Mouse (Mus musculus): ENCODE data around the gene Mroh8.
A peak's percentile ranks its signal among the peaks of the same experiment; 100 is the strongest.
"Not testable (repeated sequence)": the region's sequence is repeated elsewhere in the genome, so short reads cannot be mapped to it uniquely, and the experiment has no call there.

The Mroh8 gene

GRCm38 (mm10) chr2:157198405-157198804 lies 80.9 kb downstream of the Mroh8 start:
- DNase-seq (ENCODE audit: low read depth, low spot score) = not testable (repeated sequence)

GRCm38 (mm10) chr2:157190651-157191050 lies 88.7 kb downstream of the Mroh8 start:
- DNase-seq (ENCODE audit: low read depth, low spot score) = no peak

DNA sequence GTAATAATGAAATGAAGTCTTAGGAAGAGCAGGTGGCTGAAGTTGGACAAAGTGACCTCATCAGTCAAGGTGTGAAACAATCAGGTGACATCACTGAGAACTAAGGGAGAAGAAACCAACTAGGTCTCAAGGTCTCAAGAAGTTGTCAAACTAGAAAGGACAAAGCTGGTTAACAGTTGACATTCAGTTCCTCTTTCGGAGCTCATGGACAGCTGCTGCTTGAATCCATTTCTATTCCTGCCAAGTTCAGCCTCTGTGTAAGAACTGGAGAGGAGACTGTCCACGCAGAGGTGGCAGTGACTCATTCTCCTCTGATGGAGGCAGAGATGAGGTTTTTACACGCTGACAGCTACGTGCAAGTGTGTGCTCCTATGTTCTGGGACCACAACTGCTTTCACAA lies 92.1 kb downstream of the Mroh8 start:
- DNase-seq (ENCODE audit: low read depth, low spot score) = no peak

GRCm38 (mm10) chr2:157186504-157186903 lies 92.8 kb downstream of the Mroh8 start:
- DNase-seq (ENCODE audit: low read depth, low spot score) = no peak

DNA sequence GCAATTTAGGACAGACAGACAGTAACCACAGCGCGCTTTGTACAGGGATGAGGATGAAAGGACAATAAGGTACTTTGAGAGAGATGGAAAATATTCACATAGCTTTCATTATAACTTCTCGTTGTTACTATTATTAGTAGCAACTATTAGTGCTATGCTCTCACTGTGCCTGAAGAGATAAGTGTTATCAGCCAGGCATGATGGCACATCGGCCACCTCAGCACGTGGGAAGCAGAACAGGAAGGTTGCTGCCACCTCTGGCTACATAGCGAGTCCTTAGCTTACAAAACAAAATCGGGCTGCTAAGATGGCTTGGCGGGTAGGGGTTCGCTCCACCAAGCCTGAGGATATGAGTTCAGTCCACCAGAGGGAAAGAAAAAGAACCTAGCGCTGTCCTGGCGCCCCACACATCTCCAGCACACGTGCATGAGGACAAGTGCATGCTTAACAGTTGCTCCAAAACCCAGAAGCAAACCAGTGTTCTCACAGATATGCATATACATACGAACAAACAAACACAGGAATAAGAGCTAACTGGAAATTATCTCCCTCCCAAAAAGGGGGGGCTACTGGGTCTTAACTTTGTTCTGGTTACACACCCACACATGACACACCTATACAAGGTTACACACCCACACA lies 94.2 kb downstream of the Mroh8 start:
- no peak for DNase-seq (ENCODE audit: low read depth, low spot score)

- DNase-seq (ENCODE audit: low read depth, low spot score) = no peak
Measured at GRCm38 (mm10) chr2:157178167-157178566, 101.2 kb downstream of the Mroh8 start.

DNA sequence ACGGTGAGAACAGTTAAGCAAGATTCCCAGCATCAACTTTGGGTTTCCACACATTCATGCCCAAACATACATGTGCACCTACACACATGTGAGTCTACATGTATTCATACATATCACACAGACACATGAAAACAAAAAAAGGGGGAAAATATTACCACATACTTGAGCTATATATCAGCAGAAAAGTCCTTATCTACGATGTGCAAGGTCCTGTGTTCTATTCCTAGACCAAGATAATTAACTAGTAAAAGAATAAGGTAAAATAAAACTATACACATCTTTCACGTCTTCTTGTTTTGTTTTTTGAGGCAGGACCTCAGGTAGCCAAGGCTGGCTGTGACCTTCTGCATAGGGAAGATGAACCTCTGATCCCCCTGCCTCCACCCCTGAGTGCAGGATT lies 103.1 kb downstream of the Mroh8 start:
- no peak for DNase-seq (ENCODE audit: low read depth, low spot score)

GRCm38 (mm10) chr2:157174416-157174815 lies 104.9 kb downstream of the Mroh8 start:
- DNase-seq (ENCODE audit: low read depth, low spot score) = no peak

DNA sequence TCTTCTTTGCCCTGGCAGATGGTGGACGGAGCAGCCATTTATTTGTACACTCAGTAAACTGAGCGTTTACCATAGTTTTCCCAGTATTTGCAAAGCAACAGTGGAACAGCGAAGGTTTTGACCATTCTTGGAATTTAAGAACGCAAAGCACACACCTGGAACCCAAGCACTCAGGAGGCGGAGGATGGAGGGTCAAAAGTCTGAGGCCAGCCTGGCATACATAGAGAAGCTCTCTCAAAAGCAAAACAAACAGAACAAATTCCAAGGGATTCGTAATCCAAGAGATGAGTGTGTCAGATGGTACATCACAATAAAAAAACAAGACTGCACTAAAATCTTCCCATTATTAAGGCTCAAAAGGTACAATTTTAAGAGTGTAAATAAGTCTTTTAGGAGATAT lies 105.8 kb downstream of the Mroh8 start:
- DNase-seq (ENCODE audit: low read depth, low spot score) = no peak

DNA sequence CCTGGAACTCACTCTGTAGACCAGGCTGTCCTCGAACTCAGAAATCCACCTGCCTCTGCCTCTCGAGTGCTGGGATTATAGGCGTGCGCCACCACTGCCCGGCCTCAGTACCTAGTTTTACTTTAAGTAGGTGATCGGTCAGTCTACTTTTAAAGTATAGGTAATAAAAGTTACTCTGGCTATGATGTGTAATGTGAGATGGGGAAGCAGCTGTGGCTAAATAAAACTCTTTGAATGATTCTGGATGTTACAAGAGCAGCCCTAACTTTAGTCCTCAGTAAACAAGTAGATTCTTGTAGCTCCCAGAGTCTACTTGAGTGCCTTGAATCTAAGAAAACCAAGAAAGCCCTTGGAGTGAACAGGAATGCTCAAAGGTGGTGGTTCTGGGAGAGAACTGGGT lies 106.4 kb downstream of the Mroh8 start:
- no peak for DNase-seq (ENCODE audit: low read depth, low spot score)

DNA sequence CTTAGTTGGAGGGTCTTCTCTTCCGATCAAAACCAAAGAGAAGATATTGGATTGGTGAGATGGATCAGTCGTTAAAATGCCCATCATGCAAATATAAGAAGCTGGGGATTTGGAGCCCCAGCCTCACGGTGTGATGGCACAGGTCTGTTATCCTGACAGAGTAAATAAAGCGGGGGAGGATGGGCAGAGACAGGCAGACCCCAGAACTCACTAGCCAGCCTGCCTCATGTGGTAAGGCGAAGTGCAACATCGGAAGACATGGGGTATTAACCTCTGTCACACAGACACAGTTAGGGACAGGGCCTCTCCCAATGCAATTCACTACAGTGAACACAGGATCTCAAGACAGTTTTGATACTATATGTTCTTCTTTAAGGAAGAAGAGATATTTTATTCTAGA lies 108.7 kb downstream of the Mroh8 start:
- DNase-seq (ENCODE audit: low read depth, low spot score) = no peak

DNA sequence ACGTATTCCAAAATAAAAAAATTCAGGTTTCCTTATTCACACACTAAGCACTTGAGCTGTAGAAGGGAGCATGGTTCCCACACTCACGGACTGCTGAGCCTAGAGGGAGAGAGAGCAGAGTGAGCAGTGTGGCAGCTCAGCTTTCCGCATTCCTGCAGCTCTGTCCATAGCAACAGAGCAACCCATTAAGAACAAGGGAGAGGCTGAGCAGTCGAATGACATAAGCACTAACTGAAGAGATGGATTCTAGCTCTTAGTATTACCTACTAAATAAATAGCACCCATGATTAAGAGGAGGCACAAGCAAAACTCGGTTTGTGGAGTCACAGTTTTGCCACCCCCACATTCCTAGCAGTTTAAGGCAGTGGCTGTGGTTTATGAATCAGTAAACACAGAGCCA lies 109.2 kb downstream of the Mroh8 start:
- peak; percentile 3 for DNase-seq (ENCODE audit: low read depth, low spot score)

- no peak for DNase-seq (ENCODE audit: low read depth, low spot score)
Measured at GRCm38 (mm10) chr2:157166371-157167080, 112.8 kb downstream of the Mroh8 start.

DNA sequence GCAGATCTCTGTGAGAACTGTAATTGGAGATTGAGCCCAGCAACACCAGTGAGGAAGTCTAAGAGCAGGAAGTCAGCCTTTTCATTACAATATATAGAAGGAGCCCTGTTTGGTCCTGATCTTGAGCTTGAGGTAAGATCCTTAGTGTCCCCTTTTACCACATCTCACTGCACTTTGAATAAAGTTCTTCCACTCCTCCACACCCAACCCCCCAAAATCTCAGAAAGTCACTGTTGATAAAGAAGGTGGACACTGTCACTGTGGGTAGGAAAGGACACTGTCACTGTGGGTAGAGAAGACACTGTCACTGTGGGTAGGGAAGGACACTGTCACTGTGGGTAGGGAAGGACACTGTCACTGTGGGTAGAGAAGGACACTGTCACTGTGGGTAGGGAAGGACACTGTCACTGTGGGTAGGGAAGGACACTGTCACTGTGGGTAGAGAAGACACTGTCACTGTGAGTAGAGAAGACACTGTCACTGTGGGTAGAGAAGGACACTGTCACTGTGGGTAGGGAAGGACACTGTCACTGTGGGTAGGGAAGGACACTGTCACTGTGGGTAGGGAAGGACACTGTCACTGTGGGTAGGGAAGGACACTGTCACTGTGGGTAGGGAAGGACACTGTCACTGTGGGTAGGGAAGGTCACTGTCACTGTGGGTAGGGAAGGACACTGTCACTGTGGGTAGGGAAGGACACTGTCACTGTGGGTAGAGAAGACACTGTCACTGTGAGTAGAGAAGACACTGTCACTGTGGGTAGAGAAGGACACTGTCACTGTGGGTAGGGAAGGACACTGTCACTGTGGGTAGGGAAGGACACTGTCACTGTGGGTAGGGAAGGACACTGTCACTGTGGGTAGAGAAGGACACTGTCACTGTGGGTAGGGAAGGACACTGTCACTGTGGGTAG lies 113.8 kb downstream of the Mroh8 start:
- not testable (repeated sequence) for DNase-seq (ENCODE audit: low read depth, low spot score)

- no peak for DNase-seq (ENCODE audit: low read depth, low spot score)
Measured at GRCm38 (mm10) chr2:157164101-157164500, 115.2 kb downstream of the Mroh8 start.

Data from brain, embryonic 18.5 days (tissue).